Mouse (Mus musculus): ENCODE data around the gene Tmem108. TPM values are rescaled to one million over a fixed set of nuclear protein-coding genes. Genes with fewer than 3 reads are reported as not detected.
"Not testable (repeated sequence)": the region's sequence is repeated elsewhere in the genome, so short reads cannot be mapped to it uniquely, and the experiment has no call there.

The Tmem108 gene
- polyA plus RNA-seq, 1 experiment from 2014 or later: 88.6 TPM

GRCm38 (mm10) chr9:103678531-103679060, 83.0 kb downstream of the Tmem108 start:
- peaks cover 17% of the 10 kb centered on the region for H3K4me1 ChIP-seq (replicated peaks; ENCODE audit: control insufficient read depth, insufficient read depth, low read length)
- no peak for ATAC-seq
- no peaks in the 10 kb centered on the region for H3K27me3 ChIP-seq (replicated peaks; ENCODE audit: control insufficient read depth, insufficient read depth, low read length)
- H3K9ac ChIP-seq (replicated peaks; ENCODE audit: low read depth, low read length): no peak overlapping the region
- no peak overlapping the region for H3K4me3 ChIP-seq (replicated peaks; ENCODE audit: low read length)
- no peaks in the 10 kb centered on the region for H3K9me3 ChIP-seq (ENCODE audit: control insufficient read depth, low read length)
- no peaks in the 10 kb centered on the region for H3K36me3 ChIP-seq (ENCODE audit: control insufficient read depth, insufficient read depth)
- no peak overlapping the region for H3K4me2 ChIP-seq (ENCODE audit: low read length)
- H3K27ac ChIP-seq (ENCODE audit: low read length): no peak overlapping the region
- WGBS: 59% methylated on average over 7 of the region's 7 CpGs

GRCm38 (mm10) chr9:103677811-103678210, 83.8 kb downstream of the Tmem108 start:
- Histone ChIP-seq H3K36me3 (ENCODE audit: control insufficient read depth, insufficient read depth) (no peaks in the 10 kb centered on the region), H3K27me3 (replicated peaks; ENCODE audit: control insufficient read depth, insufficient read depth, low read length) (no peaks in the 10 kb centered on the region), H3K9ac (replicated peaks; ENCODE audit: low read depth, low read length) (no peak overlapping the region), H3K4me2 (ENCODE audit: low read length) (no peak overlapping the region), H3K27ac (ENCODE audit: low read length) (no peak overlapping the region), H3K4me3 (replicated peaks; ENCODE audit: low read length) (no peak overlapping the region), H3K9me3 (ENCODE audit: control insufficient read depth, low read length) (no peaks in the 10 kb centered on the region), H3K4me1 (replicated peaks; ENCODE audit: control insufficient read depth, insufficient read depth, low read length) (peaks cover 17% of the 10 kb centered on the region)
- no peak for ATAC-seq
- WGBS: 85% methylated on average over 5 of the region's 5 CpGs

GRCm38 (mm10) chr9:103675721-103676480, 85.7 kb downstream of the Tmem108 start:
- H3K4me2 ChIP-seq (ENCODE audit: low read length): no peak overlapping the region
- no peak overlapping the region for H3K27ac ChIP-seq (ENCODE audit: low read length)
- H3K9me3 ChIP-seq (ENCODE audit: control insufficient read depth, low read length): 0 out of 2 replicates have a peak, but pooled peaks cover 4% of the 10 kb centered on the region
- no peaks in the 10 kb centered on the region for H3K27me3 ChIP-seq (replicated peaks; ENCODE audit: control insufficient read depth, insufficient read depth, low read length)
- no peak overlapping the region for H3K9ac ChIP-seq (replicated peaks; ENCODE audit: low read depth, low read length)
- peaks cover 15% of the 10 kb centered on the region; the same call in 1 of the 2 replicates for H3K4me1 ChIP-seq (replicated peaks; ENCODE audit: control insufficient read depth, insufficient read depth, low read length)
- 90% methylated on average over 13 of the region's 13 CpGs for WGBS
- H3K4me3 ChIP-seq (replicated peaks; ENCODE audit: low read length): no peak overlapping the region
- no peaks in the 10 kb centered on the region for H3K36me3 ChIP-seq (ENCODE audit: control insufficient read depth, insufficient read depth)
- ATAC-seq: no peak

- no peak for ATAC-seq
Observed at GRCm38 (mm10) chr9:103672881-103673280, 88.8 kb downstream of the Tmem108 start.

GRCm38 (mm10) chr9:103670592-103671113, 91.0 kb downstream of the Tmem108 start:
- not testable (repeated sequence) for H3K4me1 ChIP-seq (replicated peaks; ENCODE audit: control insufficient read depth, insufficient read depth, low read length); H3K9ac ChIP-seq (replicated peaks; ENCODE audit: low read depth, low read length); H3K27ac ChIP-seq (ENCODE audit: low read length); H3K4me3 ChIP-seq (replicated peaks; ENCODE audit: low read length); H3K27me3 ChIP-seq (replicated peaks; ENCODE audit: control insufficient read depth, insufficient read depth, low read length); ATAC-seq; H3K9me3 ChIP-seq (ENCODE audit: control insufficient read depth, low read length); H3K4me2 ChIP-seq (ENCODE audit: low read length); H3K36me3 ChIP-seq (ENCODE audit: control insufficient read depth, insufficient read depth)
- WGBS: 94% methylated on average over 8 of the region's 8 CpGs

More at GRCm38 (mm10) chr9:103672881-103673280, 88.8 kb downstream of the Tmem108 start:
- no peak overlapping the region for H3K4me2 ChIP-seq (ENCODE audit: low read length)
- 0 out of 2 replicates have a peak, but pooled peaks cover 4% of the 10 kb centered on the region for H3K9me3 ChIP-seq (ENCODE audit: control insufficient read depth, low read length)
- H3K9ac ChIP-seq (replicated peaks; ENCODE audit: low read depth, low read length): no peak overlapping the region
- WGBS: 94% methylated on average over 4 of the region's 4 CpGs
- no peaks in the 10 kb centered on the region for H3K36me3 ChIP-seq (ENCODE audit: control insufficient read depth, insufficient read depth)
- H3K4me3 ChIP-seq (replicated peaks; ENCODE audit: low read length): no peak overlapping the region
- no peak overlapping the region for H3K27ac ChIP-seq (ENCODE audit: low read length)
- H3K4me1 ChIP-seq (replicated peaks; ENCODE audit: control insufficient read depth, insufficient read depth, low read length): 0 out of 2 replicates have a peak, but pooled peaks cover 2% of the 10 kb centered on the region
- H3K27me3 ChIP-seq (replicated peaks; ENCODE audit: control insufficient read depth, insufficient read depth, low read length): no peaks in the 10 kb centered on the region

GRCm38 (mm10) chr9:103668830-103669229, 92.8 kb downstream of the Tmem108 start:
- H3K27ac ChIP-seq (ENCODE audit: low read length): no peak overlapping the region
- WGBS: 79% methylated on average over 6 of the region's 6 CpGs
- no peak overlapping the region for H3K4me2 ChIP-seq (ENCODE audit: low read length)
- H3K27me3 ChIP-seq (replicated peaks; ENCODE audit: control insufficient read depth, insufficient read depth, low read length): no peaks in the 10 kb centered on the region
- H3K4me1 ChIP-seq (replicated peaks; ENCODE audit: control insufficient read depth, insufficient read depth, low read length): peaks cover 9% of the 10 kb centered on the region
- ATAC-seq: no peak
- no peak overlapping the region for H3K4me3 ChIP-seq (replicated peaks; ENCODE audit: low read length)
- 0 out of 2 replicates have a peak, but pooled peaks cover 4% of the 10 kb centered on the region for H3K9me3 ChIP-seq (ENCODE audit: control insufficient read depth, low read length)
- H3K36me3 ChIP-seq (ENCODE audit: control insufficient read depth, insufficient read depth): no peaks in the 10 kb centered on the region
- H3K9ac ChIP-seq (replicated peaks; ENCODE audit: low read depth, low read length): no peak overlapping the region

GRCm38 (mm10) chr9:103665817-103666216, 95.8 kb downstream of the Tmem108 start:
- Histone ChIP-seq H3K27ac (ENCODE audit: low read length) (no peak overlapping the region), H3K4me3 (replicated peaks; ENCODE audit: low read length) (no peak overlapping the region), H3K9ac (replicated peaks; ENCODE audit: low read depth, low read length) (no peak overlapping the region), H3K27me3 (replicated peaks; ENCODE audit: control insufficient read depth, insufficient read depth, low read length) (no peaks in the 10 kb centered on the region), H3K36me3 (ENCODE audit: control insufficient read depth, insufficient read depth) (no peaks in the 10 kb centered on the region), H3K4me1 (replicated peaks; ENCODE audit: control insufficient read depth, insufficient read depth, low read length) (peaks cover 10% of the 10 kb centered on the region), H3K9me3 (ENCODE audit: control insufficient read depth, low read length) (no peaks in the 10 kb centered on the region), H3K4me2 (ENCODE audit: low read length) (no peak overlapping the region)
- ATAC-seq: no peak
- 82% methylated on average over 6 of the region's 6 CpGs for WGBS

GRCm38 (mm10) chr9:103664151-103664550, 97.5 kb downstream of the Tmem108 start:
- H3K27me3 ChIP-seq (replicated peaks; ENCODE audit: control insufficient read depth, insufficient read depth, low read length): no peaks in the 10 kb centered on the region
- peak overlapping the region; percentile 65 for H3K27ac ChIP-seq (ENCODE audit: low read length)
- no peaks in the 10 kb centered on the region for H3K36me3 ChIP-seq (ENCODE audit: control insufficient read depth, insufficient read depth)
- H3K9me3 ChIP-seq (ENCODE audit: control insufficient read depth, low read length): no peaks in the 10 kb centered on the region
- 52% methylated on average over 11 of the region's 11 CpGs for WGBS
- peaks cover 10% of the 10 kb centered on the region for H3K4me1 ChIP-seq (replicated peaks; ENCODE audit: control insufficient read depth, insufficient read depth, low read length)
- H3K4me3 ChIP-seq (replicated peaks; ENCODE audit: low read length): no peak overlapping the region
- 0 out of 2 replicates have a peak, but pooled peaks have one; percentile 12 for ATAC-seq
- no peak overlapping the region for H3K9ac ChIP-seq (replicated peaks; ENCODE audit: low read depth, low read length)
- H3K4me2 ChIP-seq (ENCODE audit: low read length): no peak overlapping the region

GRCm38 (mm10) chr9:103661873-103662272, 99.8 kb downstream of the Tmem108 start:
- WGBS: 50% methylated on average over 1 of the region's 1 CpGs
- Histone ChIP-seq H3K9me3 (ENCODE audit: control insufficient read depth, low read length) (no peaks in the 10 kb centered on the region), H3K27me3 (replicated peaks; ENCODE audit: control insufficient read depth, insufficient read depth, low read length) (no peaks in the 10 kb centered on the region), H3K36me3 (ENCODE audit: control insufficient read depth, insufficient read depth) (no peaks in the 10 kb centered on the region), H3K4me3 (replicated peaks; ENCODE audit: low read length) (no peak overlapping the region), H3K4me1 (replicated peaks; ENCODE audit: control insufficient read depth, insufficient read depth, low read length) (peaks cover 21% of the 10 kb centered on the region), H3K4me2 (ENCODE audit: low read length) (no peak overlapping the region), H3K9ac (replicated peaks; ENCODE audit: low read depth, low read length) (no peak overlapping the region), H3K27ac (ENCODE audit: low read length) (no peak overlapping the region)
- no peak for ATAC-seq

All from forebrain, embryonic 16.5 days (tissue).